Mouse (Mus musculus) small intestine, adult 2 months (tissue): ENCODE measurements around the gene Ccr7.

Experiments used
- CTCF ChIP-seq: fragments of 200-500 bp; IDR thresholded peaks from 2 replicates; pipeline ENCODE4 v1.5.1; 2012; ENCODE audit warnings: low read depth, mild to moderate bottlenecking, control low read depth, inconsistent platforms, low read length, moderate library complexity, mixed read lengths; ENCODE audit not compliant: insufficient replicate concordance, insufficient read length; ENCODE audit errors: extremely low read depth
- POLR2A ChIP-seq: fragments of 200-500 bp; IDR thresholded peaks from 2 replicates; pipeline ENCODE4 v1.6.1; 2012; ENCODE audit warnings: low read depth, mild to moderate bottlenecking, control low read depth, inconsistent platforms, low read length, moderate library complexity

DNA sequence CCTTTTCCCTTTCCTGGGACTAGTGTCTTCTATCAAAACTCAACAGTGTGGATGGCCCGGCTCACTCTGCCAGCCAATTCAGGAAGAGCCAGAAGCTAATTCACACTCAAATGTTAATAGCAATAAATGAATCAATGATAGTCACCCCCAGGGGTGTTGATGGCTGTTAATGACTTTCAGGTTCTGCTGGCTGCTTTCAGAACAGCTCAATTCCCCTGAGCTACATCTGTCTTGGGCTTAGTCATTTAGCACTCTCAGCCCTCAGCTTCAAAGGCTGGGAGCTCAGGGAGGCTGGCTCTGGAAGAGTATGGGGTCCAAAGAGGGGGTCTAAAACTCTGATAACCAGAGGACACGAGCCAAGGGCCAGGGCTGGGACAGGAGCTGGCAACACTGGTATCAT, 25.6 kb downstream of the Ccr7 start:
- TF ChIP-seq POLR2A (no peak), CTCF (no peak)
